Comparison of ENCODE assay signal across 8 mouse cellular contexts in genomic region chr5:121219980-121220731, GRCm38 (mm10). TPM values are rescaled to one million over a fixed set of nuclear protein-coding genes. Genes with fewer than 3 reads are reported as not detected.
DNase-seq lines count a peak whose midpoint lies in the region; ATAC-seq and TF ChIP-seq lines count a peak whose summit lies in the region.

Gene Hectd4 (plus strand): TSS chr5:121220219.

- TF ChIP-seq POLR2A in olfactory bulb, adult 2 months (IDR thresholded peaks at IDR 0.05; ENCODE audit: insufficient read depth, low read depth, low read length) = peak; percentile 87
- TF ChIP-seq POLR2A in thymus, adult 2 months (IDR thresholded peaks at IDR 0.05; ENCODE audit: control insufficient read depth, extremely low read depth, insufficient read depth, low read length, poor library complexity) = peak; percentile 71; the same call in 1 of the 2 replicates

- H3K9ac ChIP-seq in ES-E14 (ENCODE audit: insufficient read depth, low read depth, low read length, poor library complexity, severe bottlenecking) = peak within 1 kb of the TSS; percentile 78
- H3K9ac ChIP-seq in forebrain, embryonic 16.5 days (replicated peaks; ENCODE audit: low read depth, low read length) = peak within 1 kb of the TSS; percentile 93
- H3K9ac ChIP-seq in lung, embryonic 14.5 days = peak within 1 kb of the TSS; percentile 85

- ATAC-seq in forebrain, embryonic 16.5 days = peak; percentile 86
- ATAC-seq in lung, embryonic 14.5 days (ENCODE audit: insufficient read depth) = peak; percentile 92

- whole genome bisulfite sequencing in forebrain, embryonic 16.5 days = under 1% methylated on average over 56 of the region's 90 CpGs
- WGBS in lung, embryonic 14.5 days = under 1% methylated on average over 84 of the region's 90 CpGs
- 5% methylated on average over 90 of the region's 90 CpGs for WGBS in olfactory bulb, adult 2 months
- 2% methylated on average over 83 of the region's 90 CpGs for WGBS in thymus, adult 2 months

- H3K36me3 ChIP-seq in ES-E14 (ENCODE audit: control insufficient read depth, insufficient read depth, low read length, poor library complexity, severe bottlenecking) = no peaks in the 10 kb centered on the region
- H3K36me3 ChIP-seq in forebrain, embryonic 16.5 days (ENCODE audit: control insufficient read depth, insufficient read depth) = no peaks in the 10 kb centered on the region
- H3K36me3 ChIP-seq in lung, embryonic 14.5 days (ENCODE audit: insufficient read depth) = no peaks in the 10 kb centered on the region
- no peaks in the 10 kb centered on the region for H3K36me3 ChIP-seq in thymus, adult 2 months (ENCODE audit: control insufficient read depth, insufficient read depth, low read length)

- intact Hi-C loops in heart, postnatal 36 days (cut with DNase I) = loop anchor here (5.0 kb wide), 1 partner anchor 172 kb away; no protein-coding TSS in a partner anchor

- in situ Hi-C loops in ES-E14 (cut with MboI; ENCODE audit: low sequenced_read_pairs in 2 of 2, unreplicated experiment in 2 of 2) = loop anchor here in 1 of 2 experiments (10.0 kb wide), 1 partner anchor 165 kb away; the partner anchor contains the start of gene Trafd1

- no peak within 1 kb of the TSS for H3K27ac ChIP-seq in ES-E14 (ENCODE audit: insufficient read depth, low read depth, low read length, poor library complexity, severe bottlenecking)
- H3K27ac ChIP-seq in forebrain, embryonic 16.5 days (ENCODE audit: low read length) = peak within 1 kb of the TSS; percentile 94
- H3K27ac ChIP-seq in layer of hippocampus, adult 2 months = peak within 1 kb of the TSS; percentile 96
- peak within 1 kb of the TSS; percentile 77 for H3K27ac ChIP-seq in lung, embryonic 14.5 days (ENCODE audit: low read depth)
- peak within 1 kb of the TSS; percentile 56; the same call in 1 of the 2 replicates for H3K27ac ChIP-seq in olfactory bulb, adult 2 months (ENCODE audit: insufficient read depth, low read depth, low read length)
- peak within 1 kb of the TSS; percentile 73 for H3K27ac ChIP-seq in thymus, adult 2 months (ENCODE audit: control insufficient read depth, insufficient read depth, low read length)

- TF ChIP-seq CTCF in layer of hippocampus, adult 2 months (conservative IDR thresholded peaks at IDR 0.05) = no peak
- TF ChIP-seq CTCF in lung, embryonic 14.5 days (IDR thresholded peaks at IDR 0.05; ENCODE audit: low read depth) = no peak
- no peak for TF ChIP-seq CTCF in olfactory bulb, adult 2 months (IDR thresholded peaks at IDR 0.05; ENCODE audit: insufficient read depth, low read depth, low read length)
- peak; percentile 38; the same call in 1 of the 2 replicates for TF ChIP-seq CTCF in thymus, adult 2 months (IDR thresholded peaks at IDR 0.05; ENCODE audit: borderline replicate concordance, control insufficient read depth, extremely low read depth, insufficient read depth, low read length, poor library complexity)

- H3K27me3 ChIP-seq in forebrain, embryonic 16.5 days (replicated peaks; ENCODE audit: control insufficient read depth, insufficient read depth, low read length) = no peaks in the 10 kb centered on the region
- no peaks in the 10 kb centered on the region for H3K27me3 ChIP-seq in lung, embryonic 14.5 days (ENCODE audit: insufficient read depth, low read length)
- H3K27me3 ChIP-seq in thymus, adult 2 months (ENCODE audit: control insufficient read depth, insufficient read depth, low read length) = no peaks in the 10 kb centered on the region

- H3K9me3 ChIP-seq in ES-E14 (ENCODE audit: control insufficient read depth, insufficient read depth, low read depth, low read length) = no peaks in the 10 kb centered on the region
- no peaks in the 10 kb centered on the region for H3K9me3 ChIP-seq in forebrain, embryonic 16.5 days (ENCODE audit: control insufficient read depth, low read length)
- no peaks in the 10 kb centered on the region for H3K9me3 ChIP-seq in lung, embryonic 14.5 days (ENCODE audit: low read depth, low read length)

- DNase-seq in ES-E14 (ENCODE audit: low read depth, low spot score) = peak; percentile 93
- peak; percentile 93 for DNase-seq in cerebellum, adult 11-12 months
- DNase-seq in heart, postnatal 36 days = peak; percentile 97 to 99
- peak; percentile 94 to 96 for DNase-seq in layer of hippocampus, adult 2 months (ENCODE audit: low spot score in 2 of 2)
- DNase-seq in lung, embryonic 14.5 days = peak; percentile 99
- DNase-seq in thymus, adult 2 months = peak; percentile 100

- H3K4me3 ChIP-seq in ES-E14 (ENCODE audit: insufficient read depth in 1 of 2, low read depth in 1 of 2, low read length in 2 of 2, poor library complexity in 1 of 2, severe bottlenecking in 1 of 2) = peak within 1 kb of the TSS; percentile 85 to 88
- peak within 1 kb of the TSS; percentile 85 for H3K4me3 ChIP-seq in forebrain, embryonic 16.5 days (replicated peaks; ENCODE audit: low read length)
- H3K4me3 ChIP-seq in layer of hippocampus, adult 2 months = peak within 1 kb of the TSS; percentile 89
- peak within 1 kb of the TSS; percentile 96 for H3K4me3 ChIP-seq in lung, embryonic 14.5 days (ENCODE audit: low read depth, low read length)
- H3K4me3 ChIP-seq in olfactory bulb, adult 2 months (ENCODE audit: insufficient read depth, low read depth, low read length) = peak within 1 kb of the TSS; percentile 96
- H3K4me3 ChIP-seq in thymus, adult 2 months (ENCODE audit: control insufficient read depth, insufficient read depth, low read length) = peak within 1 kb of the TSS; percentile 92

- H3K4me2 ChIP-seq in forebrain, embryonic 16.5 days (ENCODE audit: low read length) = peak within 1 kb of the TSS; percentile 86
- peak within 1 kb of the TSS; percentile 78 for H3K4me2 ChIP-seq in lung, embryonic 14.5 days

- peaks cover 0 to 2% of the 10 kb centered on the region in 2 experiments; a peak in 1 of 4 replicates for H3K4me1 ChIP-seq in ES-E14 (ENCODE audit: control insufficient read depth in 2 of 2, insufficient read depth in 2 of 2, low read length in 2 of 2, poor library complexity in 1 of 2)
- peaks cover 16% of the 10 kb centered on the region for H3K4me1 ChIP-seq in forebrain, embryonic 16.5 days (replicated peaks; ENCODE audit: control insufficient read depth, insufficient read depth, low read length)
- 0 out of 2 replicates have a peak, but pooled peaks cover 2% of the 10 kb centered on the region for H3K4me1 ChIP-seq in lung, embryonic 14.5 days (ENCODE audit: insufficient read depth)
- no peaks in the 10 kb centered on the region for H3K4me1 ChIP-seq in olfactory bulb, adult 2 months (ENCODE audit: control insufficient read depth, insufficient read depth, low read length)
- peaks cover 7% of the 10 kb centered on the region for H3K4me1 ChIP-seq in thymus, adult 2 months (replicated peaks; ENCODE audit: control insufficient read depth, insufficient read depth, low read length)

TF ChIP-seq in ES-E14, 5 proteins besides CTCF, POLR2A, EP300 and RAD21:
- TF ChIP-seq ZNF384 (IDR thresholded peaks at IDR 0.05; ENCODE audit: low read depth, low read length) = no peak
- no peak for TF ChIP-seq ZC3H11A (IDR thresholded peaks at IDR 0.05; ENCODE audit: borderline replicate concordance, low read depth, low read length)
- no peak for TF ChIP-seq CHD2 (IDR thresholded peaks at IDR 0.05; ENCODE audit: low read depth, low read length)
- no peak for TF ChIP-seq MAFK (IDR thresholded peaks at IDR 0.05; ENCODE audit: insufficient read depth, low read depth, low read length)
- TF ChIP-seq HCFC1 (IDR thresholded peaks at IDR 0.05; ENCODE audit: borderline replicate concordance, insufficient read depth, low read length) = no peak

RNA-seq across cellular contexts. Expression of gene Hectd4, which starts in this region (rescaled TPM):
- total RNA-seq in ES-E14 (2012; rRNA removed) = 14.2 and 22.4 TPM in 2 replicates
- polyA plus RNA-seq in forebrain, embryonic 16.5 days (2015; fragmentation: Nextera tagmentation; extraction: Ambion mirVana) = 18.2 and 20.1 TPM in 2 replicates
- 10 to 100 TPM; 21.1 to 24.4 TPM for total RNA-seq in heart, postnatal 36 days (2021)
- 100 to 1,000 TPM; 170 to 175 TPM for total RNA-seq in layer of hippocampus, adult 2 months (2021)
- 6.8 and 7.1 TPM in 2 replicates for polyA plus RNA-seq in lung, embryonic 14.5 days (2014; fragmentation: Nextera tagmentation; extraction: Ambion mirVana)
- 49.0 TPM in 1 of 2 replicates, not detected in the other for polyA plus RNA-seq in olfactory bulb, adult 2 months (2012; ENCODE audit: insufficient read depth, insufficient read length, low replicate concordance, missing spikeins)
- 61.5 and 67.5 TPM in 2 replicates for polyA plus RNA-seq in thymus, adult 2 months (2012; rRNA removed)
